Mouse (Mus musculus) thymus, postnatal 14 days (tissue): ENCODE data around the gene Syde2.

Experiments
- DNase-seq: peaks from one replicate; pipeline ENCODE4 v3.0.0; 2021

The Syde2 gene

GRCm38 (mm10) chr3:146058263-146058662 is 70.6 kb downstream of the Syde2 start:
- peak; percentile 69 for DNase-seq

- DNase-seq = peak; percentile 5
Measured at GRCm38 (mm10) chr3:146059356-146059926, 71.8 kb downstream of the Syde2 start.

DNA sequence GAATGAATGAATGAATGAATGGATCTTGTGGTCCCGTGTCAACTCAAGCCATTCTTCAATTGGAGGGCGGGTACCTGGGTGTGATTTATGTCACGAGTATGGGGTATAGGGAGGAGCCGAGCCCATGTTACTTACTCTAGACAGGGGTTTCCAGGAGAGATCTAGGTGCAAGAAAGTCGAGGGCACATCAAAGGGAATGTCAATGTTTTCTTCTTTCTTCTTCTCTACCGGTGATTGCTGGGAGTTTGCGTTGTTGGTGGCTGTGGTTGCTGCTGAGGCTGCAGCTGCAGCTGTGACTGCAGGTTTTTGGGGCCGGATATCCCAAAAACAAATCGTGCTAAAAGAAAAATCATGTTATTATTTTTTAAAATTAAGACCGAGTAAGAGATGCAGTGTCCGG is 75.5 kb downstream of the Syde2 start:
- peak; percentile 70 for DNase-seq

DNA sequence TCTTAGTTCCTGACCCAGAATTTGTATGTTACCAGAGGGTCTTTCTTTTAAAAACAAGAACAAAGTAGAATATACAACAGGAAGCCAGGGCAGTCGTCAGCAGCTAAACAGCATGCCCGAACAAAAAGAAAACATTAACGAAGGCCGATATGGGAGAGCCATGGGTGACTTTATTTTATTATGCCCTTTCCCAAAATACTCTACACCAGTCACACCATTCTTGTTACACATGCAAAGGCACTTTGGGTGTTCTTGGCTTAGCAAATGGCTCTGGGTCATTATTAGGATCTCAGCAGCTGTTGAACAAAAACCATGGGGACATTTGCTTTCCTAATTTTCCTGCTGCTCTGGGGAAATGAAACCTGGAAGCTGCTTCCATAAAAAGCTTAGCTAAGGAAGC is 81.6 kb downstream of the Syde2 start:
- no peak for DNase-seq
